In genomic region chr13:63562972-63563780, GRCm38 (mm10) we compare ENCODE assay signal across 8 mouse cellular contexts. TPM values are rescaled to one million over a fixed set of nuclear protein-coding genes. Genes with fewer than 3 reads are reported as not detected.
DNase-seq lines count a peak whose midpoint lies in the region; ATAC-seq and TF ChIP-seq lines count a peak whose summit lies in the region.

No protein-coding gene starts in this region.

- no peak for TF ChIP-seq CTCF in cerebellum, adult 2 months (IDR thresholded peaks at IDR 0.05; ENCODE audit: borderline replicate concordance, insufficient read depth, low read depth, low read length)

- intact Hi-C loops in left cerebral cortex, postnatal 14 days (cut with DNase I), result loop anchor here (5.0 to 10.0 kb wide), 3 partner anchors 36 to 472 kb away; no protein-coding TSS in a partner anchor

- H3K9me3 ChIP-seq in hindbrain, embryonic 13.5 days, result no peaks in the 10 kb centered on the region

- 0 out of 2 replicates have a peak, but pooled peaks cover 3% of the 10 kb centered on the region for H3K36me3 ChIP-seq in hindbrain, embryonic 13.5 days

- peak overlapping the region; percentile 97 for H3K4me2 ChIP-seq in hindbrain, embryonic 13.5 days

- peak; percentile 38; the same call in 1 of the 2 replicates for TF ChIP-seq POLR2A in cerebellum, adult 2 months (IDR thresholded peaks at IDR 0.05; ENCODE audit: borderline replicate concordance, insufficient read depth, low read length)

- WGBS in cerebellum, adult 2 months, result under 1% methylated on average over 51 of the region's 51 CpGs
- WGBS in hindbrain, embryonic 13.5 days, result under 1% methylated on average over 51 of the region's 51 CpGs

- H3K27ac ChIP-seq in cerebellum, adult 2 months (ENCODE audit: insufficient read depth, low read length), result peak overlapping the region; percentile 98
- peak overlapping the region; percentile 99 for H3K27ac ChIP-seq in hindbrain, embryonic 13.5 days

- peak; percentile 65 for ATAC-seq in hindbrain, embryonic 13.5 days (ENCODE audit: low FRiP score)
- ATAC-seq in megakaryocyte progenitor cell, adult 5-6 weeks (replicated peaks; ENCODE audit: poor library complexity), result peak; percentile 42

- DNase-seq in MEL-GATA-1-ER (ENCODE audit: extremely low read depth, low read depth), result peak; percentile 49
- peak; percentile 71 to 80 for DNase-seq in cerebellum, adult 2 months
- peak; percentile 48 to 59 for DNase-seq in frontal cortex, postnatal 25 days (ENCODE audit: low spot score in 2 of 2)
- DNase-seq in left cerebral cortex, postnatal 14 days (ENCODE audit: low spot score in 2 of 2), result peak; percentile 48 to 61
- peak; percentile 77 for DNase-seq in right cerebral cortex, postnatal 25 days
- peak; percentile 66 for DNase-seq in urinary bladder, postnatal 36 days (ENCODE audit: low spot score in 2 of 2)

- H3K4me1 ChIP-seq in cerebellum, adult 2 months (ENCODE audit: control insufficient read depth, insufficient read depth, low read length), result peaks cover 21% of the 10 kb centered on the region
- peaks cover 53% of the 10 kb centered on the region for H3K4me1 ChIP-seq in hindbrain, embryonic 13.5 days (replicated peaks)

- no peaks in the 10 kb centered on the region for H3K27me3 ChIP-seq in cerebellum, adult 2 months (ENCODE audit: control insufficient read depth, insufficient read depth, low read length)
- no peaks in the 10 kb centered on the region for H3K27me3 ChIP-seq in hindbrain, embryonic 13.5 days

- H3K9ac ChIP-seq in hindbrain, embryonic 13.5 days, result peak overlapping the region; percentile 94

- peak overlapping the region; percentile 73 for H3K4me3 ChIP-seq in cerebellum, adult 2 months (replicated peaks; ENCODE audit: insufficient read depth, low read depth, low read length)
- peak overlapping the region; percentile 98 for H3K4me3 ChIP-seq in hindbrain, embryonic 13.5 days

RNA-seq across cellular contexts. Expression of gene Ptch1, which starts 10.2 kb away (rescaled TPM):
- 63.6 and 63.7 TPM in 2 replicates for polyA plus RNA-seq in cerebellum, adult 2 months (2012; rRNA removed)
- 18.0 and 19.2 TPM in 2 replicates for polyA plus RNA-seq in hindbrain, embryonic 13.5 days (2015; fragmentation: Nextera tagmentation; extraction: Ambion mirVana)
- 10 to 100 TPM; 44.6 to 45.2 TPM for total RNA-seq in left cerebral cortex, postnatal 14 days (2021)
- 8.6 and 11.6 TPM in 2 replicates for total RNA-seq in megakaryocyte progenitor cell, adult 5-6 weeks (2015)
- total RNA-seq in megakaryocyte progenitor cell, adult 5-6 weeks (2017), result 6.5 TPM in 2 replicates

Comparison
In these comparisons a context has a peak if more than half of its experiments do, and no peak if none do; other contexts are left out.
1. Peak in every context shown above with its lines: DNase-seq, ATAC-seq, H3K4me3 ChIP-seq and H3K27ac ChIP-seq.